Mouse (Mus musculus) gonadal fat pad, adult 2 months (tissue): ENCODE results near the gene Sox6. TPM values are rescaled to one million over a fixed set of nuclear protein-coding genes. Genes with fewer than 3 reads are reported as not detected.

ENCODE experiments used
- DNase-seq: peaks from one replicate; pipeline ENCODE4 v3.0.0-alpha.2; 2012; ENCODE audit warnings: low read depth
- polyA plus RNA-seq: library from polyadenylated mRNA; depleted of rRNA; stranded (reverse); fragments of >200 nt; gene quantifications from 2 replicates; pipeline ENCODE4 v1.2.3, GENCODE M21; 2012

The Sox6 gene
- polyA plus RNA-seq, 1 experiment, result 10.4 TPM

- no peak for DNase-seq
Measured at GRCm38 (mm10) chr7:115752121-115752634, 286.4 kb downstream of the Sox6 start.

DNA sequence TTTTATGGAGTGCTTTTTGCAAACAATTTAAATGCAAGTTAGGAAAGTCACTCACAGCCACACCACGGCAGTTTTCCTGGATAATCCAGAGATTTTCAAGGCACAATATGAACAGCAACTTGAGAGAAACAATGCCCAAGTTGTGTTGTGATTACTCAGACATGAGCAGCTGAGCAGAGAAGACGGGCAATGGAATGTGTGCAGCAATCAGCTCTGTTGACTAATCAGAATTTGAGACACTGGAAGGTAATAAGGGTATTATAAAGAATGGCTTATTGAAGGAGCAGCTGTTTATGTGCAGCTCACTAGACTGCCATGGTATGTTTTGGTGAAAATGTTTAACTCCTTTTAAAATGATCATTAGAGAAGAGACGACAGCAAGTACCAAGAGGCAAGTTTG is 287.5 kb downstream of the Sox6 start:
- DNase-seq, result no peak

- no peak for DNase-seq
Measured at GRCm38 (mm10) chr7:115750275-115750825, 288.2 kb downstream of the Sox6 start.

DNA sequence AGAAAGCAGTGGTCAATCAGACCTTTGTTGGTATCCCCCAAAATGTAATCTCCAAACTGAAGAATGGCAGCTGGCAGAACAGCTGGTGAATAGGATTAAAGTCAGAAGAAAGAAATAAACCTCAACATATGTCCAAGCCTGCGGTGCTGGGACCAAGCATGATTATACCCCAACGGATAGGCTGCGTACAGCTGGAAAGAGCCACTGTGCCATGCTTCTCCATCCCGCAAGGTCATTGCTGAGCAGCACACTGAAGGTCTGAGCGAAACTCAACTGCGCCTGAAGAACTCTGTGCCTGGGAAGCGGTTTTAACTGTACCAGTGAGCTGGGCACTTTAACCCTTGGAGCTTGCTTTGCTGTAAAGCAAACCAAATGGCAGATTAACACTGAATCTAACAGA is 291.1 kb downstream of the Sox6 start:
- DNase-seq, result no peak

GRCm38 (mm10) chr7:115745672-115746253 is 292.8 kb downstream of the Sox6 start:
- no peak for DNase-seq

DNA sequence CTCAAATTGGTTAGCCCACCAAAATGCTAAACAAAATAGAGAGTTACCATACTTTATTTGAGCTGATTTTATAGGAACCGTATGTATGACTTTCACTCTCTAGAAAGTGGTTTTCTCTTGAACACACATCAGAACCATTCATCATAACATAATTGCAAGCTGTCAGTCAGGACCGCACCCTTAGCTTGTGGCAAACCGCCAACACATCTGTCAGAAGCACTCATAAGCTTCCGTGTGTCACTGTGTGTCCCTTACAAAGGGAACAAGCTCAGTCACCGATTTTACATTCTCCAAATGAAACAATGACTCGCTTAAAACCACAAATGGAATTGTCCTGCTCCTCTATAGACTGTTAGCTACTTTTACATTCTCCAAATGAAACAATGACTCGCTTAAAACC is 304.5 kb downstream of the Sox6 start:
- DNase-seq, result no peak

GRCm38 (mm10) chr7:115732824-115733223 is 305.8 kb downstream of the Sox6 start:
- DNase-seq, result peak; percentile 22

DNA sequence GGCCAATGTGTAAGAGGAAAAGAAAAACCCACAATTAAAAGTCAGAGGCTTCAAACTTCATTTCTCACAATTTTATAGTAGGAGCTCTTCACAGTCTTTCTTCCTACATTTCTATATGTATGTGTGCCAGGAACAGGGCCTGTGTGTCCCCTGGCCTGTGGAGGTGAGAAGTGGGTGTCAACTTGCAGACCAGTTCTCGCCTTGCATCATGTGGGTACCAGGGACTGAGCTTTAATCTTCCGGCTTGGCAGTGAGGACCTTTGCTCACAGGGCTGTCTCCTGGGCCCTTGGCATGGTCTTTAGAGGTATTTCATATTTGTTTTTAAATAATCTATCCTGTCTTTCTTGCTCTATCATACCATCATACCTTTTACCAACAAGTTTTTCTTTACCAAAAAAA is 311.8 kb downstream of the Sox6 start:
- no peak for DNase-seq

DNA sequence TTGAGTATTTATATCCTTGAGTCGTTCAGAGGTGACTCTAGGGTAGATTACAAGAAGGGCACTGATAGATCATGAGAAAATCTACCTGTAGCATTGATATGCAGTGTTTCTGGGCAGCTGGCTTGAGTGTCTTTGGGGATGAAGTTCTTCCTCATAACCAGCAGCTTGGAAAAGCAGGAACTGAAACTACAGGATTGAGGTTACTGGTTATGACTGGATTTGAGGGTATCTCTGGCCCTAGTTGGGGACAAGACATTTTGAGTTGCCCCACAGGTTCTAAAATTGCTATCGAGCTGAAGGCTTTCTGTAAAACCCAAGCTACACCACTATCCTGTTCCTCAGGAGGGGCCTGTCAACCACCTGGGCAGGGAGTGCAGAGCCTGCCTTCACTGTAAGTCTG is 314.2 kb downstream of the Sox6 start:
- DNase-seq, result no peak

- no peak for DNase-seq
Measured at GRCm38 (mm10) chr7:115721624-115722540, 316.7 kb downstream of the Sox6 start.

- no peak for DNase-seq
Measured at GRCm38 (mm10) chr7:115719791-115720190, 318.8 kb downstream of the Sox6 start.

- DNase-seq, result no peak
Measured at GRCm38 (mm10) chr7:115706141-115706540, 332.5 kb downstream of the Sox6 start.

- no peak for DNase-seq
Measured at GRCm38 (mm10) chr7:115698105-115698504, 340.5 kb downstream of the Sox6 start.

GRCm38 (mm10) chr7:115693206-115693605 is 345.4 kb downstream of the Sox6 start:
- no peak for DNase-seq

GRCm38 (mm10) chr7:115691091-115691490 is 347.5 kb downstream of the Sox6 start:
- DNase-seq, result no peak

DNA sequence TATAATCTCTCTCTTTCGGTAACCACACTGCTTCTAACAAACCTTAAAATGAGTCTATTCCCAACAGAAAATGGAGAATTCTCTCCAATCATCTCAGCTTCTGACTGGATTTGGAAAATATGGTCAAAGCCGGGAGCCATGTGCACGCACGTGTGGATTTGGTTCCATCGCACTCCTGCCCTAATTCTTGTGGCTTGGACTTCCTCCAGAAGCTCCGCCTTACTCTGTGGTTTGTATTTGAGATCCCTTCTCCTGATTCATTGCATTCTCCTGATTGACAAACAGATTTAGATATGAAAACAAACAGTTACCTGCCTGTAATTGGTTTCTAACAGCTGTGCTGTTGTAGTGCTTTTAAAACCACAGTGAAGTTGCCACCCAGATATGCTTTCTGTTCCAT is 351.9 kb downstream of the Sox6 start:
- DNase-seq, result no peak

DNA sequence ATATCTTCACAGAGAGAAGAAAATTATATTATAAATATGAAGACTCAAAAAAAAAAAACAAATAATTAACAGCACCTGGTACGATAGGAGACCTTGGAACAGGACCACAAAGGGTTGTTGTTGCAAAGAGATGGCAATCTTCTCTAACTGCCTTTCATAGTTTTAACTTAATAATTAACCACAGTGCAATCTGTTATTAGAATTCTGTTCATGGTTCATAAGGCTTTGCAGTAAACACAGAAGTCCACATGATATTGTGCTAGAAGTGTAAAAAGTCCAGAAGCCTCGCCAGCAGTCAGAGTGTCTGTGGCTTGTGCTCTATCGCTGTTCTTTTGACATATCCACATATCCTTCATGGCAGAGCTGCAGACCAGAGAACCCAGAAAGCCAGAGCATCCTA is 354.5 kb downstream of the Sox6 start:
- DNase-seq, result no peak

- DNase-seq, result no peak
Measured at GRCm38 (mm10) chr7:115671749-115672148, 366.8 kb downstream of the Sox6 start.

- DNase-seq, result no peak
Measured at GRCm38 (mm10) chr7:115671272-115671671, 367.3 kb downstream of the Sox6 start.

GRCm38 (mm10) chr7:115669207-115670004 is 369.2 kb downstream of the Sox6 start:
- no peak for DNase-seq

DNA sequence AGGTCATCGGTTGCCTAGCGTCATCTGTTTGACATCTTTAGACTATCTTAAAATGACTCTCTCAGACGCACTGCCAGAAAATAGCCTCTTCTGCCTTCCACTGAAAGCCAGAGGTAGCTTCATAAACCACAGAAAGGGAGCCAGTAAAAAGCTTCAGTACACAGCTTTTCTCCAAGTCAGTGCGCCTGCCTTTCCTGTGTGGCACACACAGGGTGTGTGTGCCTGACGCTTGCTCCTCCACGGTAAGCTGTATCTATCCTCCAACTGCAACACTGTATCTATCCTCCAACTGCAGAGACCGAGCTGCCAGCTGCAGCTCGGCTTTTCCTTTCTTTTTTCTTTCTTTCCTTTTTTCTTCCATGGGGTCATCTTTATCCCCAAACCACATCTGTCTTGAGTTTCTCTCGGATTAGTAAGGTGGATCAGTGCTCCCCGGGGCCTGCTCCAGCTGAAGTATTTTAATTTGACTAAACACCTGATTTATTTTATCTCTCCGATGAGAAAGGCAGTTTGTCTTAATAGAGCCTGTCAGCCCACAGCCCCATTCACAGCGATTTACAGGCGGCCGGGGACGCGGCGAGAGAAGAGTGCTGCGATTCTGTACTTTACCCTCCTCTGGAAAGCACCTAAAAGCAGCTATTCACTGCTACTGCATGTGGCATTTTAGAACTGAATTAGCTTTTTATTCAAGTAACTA is 371.8 kb downstream of the Sox6 start:
- no peak for DNase-seq
